Mouse (Mus musculus) kidney, postnatal 0 days (tissue): Measurements from ENCODE around the gene Gfi1. TPM values are rescaled to one million over a fixed set of nuclear protein-coding genes. Genes with fewer than 3 reads are reported as not detected.

Experiments used
- ATAC-seq: fragments of 200-750 bp; cut with Nextera tagmentation; replicated peaks from 2 replicates; pipeline ENCODE4 v1.8.0; 2017; ENCODE audit warnings: low read depth, moderate number of reproducible peaks, moderate TSS enrichment, moderate library complexity; ENCODE audit not compliant: low FRiP score
- DNase-seq: peaks from one replicate; pipeline ENCODE4 v3.0.0-alpha.2; 2016; ENCODE audit warnings: low spot score
- H3K27ac ChIP-seq: fragments of 300-500 bp; sonication (generic); 2 replicates; pipeline ENCODE4 v1.5.1; 2014; ENCODE audit warnings: mild to moderate bottlenecking
- H3K27me3 ChIP-seq: fragments of 300-500 bp; sonication (generic); 2 replicates; pipeline ENCODE4 v1.6.1; 2014; ENCODE audit warnings: low read length, mixed read lengths; ENCODE audit not compliant: insufficient read depth
- H3K36me3 ChIP-seq: fragments of 300-500 bp; sonication (generic); 2 replicates; pipeline ENCODE4 v1.6.1; 2014; ENCODE audit warnings: low read length, mixed read lengths; ENCODE audit not compliant: insufficient read depth
- H3K4me1 ChIP-seq: fragments of 300-500 bp; sonication (generic); replicated peaks from 2 replicates; pipeline ENCODE4 v1.6.1; 2014; ENCODE audit warnings: antibody characterized with exemption, low read length, mixed read lengths; ENCODE audit not compliant: insufficient read depth
- H3K4me2 ChIP-seq: fragments of 300-500 bp; sonication (generic); 2 replicates; pipeline ENCODE4 v1.6.1; 2014; ENCODE audit warnings: mild to moderate bottlenecking, low read length, moderate library complexity, mixed read lengths
- H3K4me3 ChIP-seq: fragments of 300-500 bp; sonication (generic); replicated peaks from 2 replicates; pipeline ENCODE4 v1.5.1; 2014; ENCODE audit warnings: low read depth, low read length
- H3K9ac ChIP-seq: fragments of 300-500 bp; sonication (generic); 2 replicates; pipeline ENCODE4 v1.6.1; 2014; ENCODE audit warnings: low read depth, low read length
- H3K9me3 ChIP-seq: fragments of 300-500 bp; sonication (generic); replicated peaks from 2 replicates; pipeline ENCODE4 v1.6.1; 2016; ENCODE audit warnings: low read length, inconsistent platforms, mixed read lengths
- CTCF ChIP-seq: IDR thresholded peaks from 2 replicates; pipeline ENCODE4 v1.5.1; 2016; ENCODE audit warnings: antibody characterized with exemption, low read depth, mild to moderate bottlenecking, moderate library complexity
- WGBS: fragments of 180-500 bp; shearing (Covaris S2); extraction: QIAGEN DNeasy Blood & Tissue Kit; methylation state at CpG from one replicate; pipeline ENCODE4 v1.1.7; 2014; 5-methylcytosine and 5-hydroxymethylcytosine counted together
- polyA plus RNA-seq: library from polyadenylated mRNA; unstranded; fragments of >200 nt; fragmentation: Nextera tagmentation; extraction: Ambion mirVana; gene quantifications from 2 replicates; pipeline ENCODE4 v1.2.1, GENCODE M21; 2015

The Gfi1 gene
- polyA plus RNA-seq, 1 experiment from 2014 or later = not detected

DNA sequence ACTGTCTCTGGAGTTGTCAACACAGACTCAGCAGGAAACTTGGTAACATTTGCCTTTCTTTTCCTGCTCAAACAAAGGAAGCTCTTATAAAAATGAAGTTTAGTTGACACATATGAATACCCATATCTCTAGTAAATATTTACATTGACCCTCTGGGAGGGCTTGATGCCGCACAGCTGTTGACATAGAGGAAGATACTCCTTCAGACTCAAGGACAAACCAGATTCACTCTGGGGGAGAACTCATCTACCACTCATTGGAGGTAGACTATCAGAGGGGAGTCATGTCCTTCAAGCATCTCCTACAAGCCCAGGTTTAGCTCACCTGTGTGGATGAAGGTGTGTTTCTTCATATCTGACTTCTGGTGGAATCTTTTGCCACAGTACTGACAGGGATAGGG, 6.0 kb downstream of the Gfi1 start:
- no peaks in the 10 kb centered on the region for H3K9me3 ChIP-seq
- no peak overlapping the region for H3K4me2 ChIP-seq
- TF ChIP-seq CTCF = no peak
- peaks cover 22% of the 10 kb centered on the region for H3K4me1 ChIP-seq
- peaks cover 73% of the 10 kb centered on the region for H3K27me3 ChIP-seq
- H3K27ac ChIP-seq = no peak overlapping the region
- no peaks in the 10 kb centered on the region for H3K36me3 ChIP-seq
- ATAC-seq (no peak), DNase-seq (peak; percentile 16)
- H3K4me3 ChIP-seq = no peak overlapping the region
- 8% methylated on average over 1 of the region's 1 CpGs for WGBS
- no peak overlapping the region for H3K9ac ChIP-seq

DNA sequence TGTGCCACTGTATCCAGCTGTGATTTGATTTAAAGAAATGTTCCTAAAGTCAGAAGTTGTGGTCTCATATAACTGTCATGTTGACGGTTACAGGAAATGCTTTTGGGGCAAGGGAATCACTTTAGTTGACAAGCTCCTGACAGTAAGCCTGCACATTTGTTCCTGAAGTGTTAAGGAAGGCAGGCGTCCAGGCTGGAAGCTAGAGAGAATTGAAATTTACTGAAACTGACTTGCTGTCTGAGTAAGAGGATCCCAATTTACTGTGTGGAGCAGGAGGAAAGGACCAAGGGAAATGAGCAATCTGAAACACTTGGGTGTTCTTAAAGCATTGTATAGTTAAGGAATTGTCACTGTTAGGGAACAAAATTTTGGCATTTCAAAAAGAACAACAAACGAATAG, 6.6 kb downstream of the Gfi1 start:
- Histone ChIP-seq H3K9ac (no peak overlapping the region), H3K36me3 (no peaks in the 10 kb centered on the region), H3K27ac (no peak overlapping the region), H3K4me1 (peaks cover 18% of the 10 kb centered on the region), H3K27me3 (peaks cover 73% of the 10 kb centered on the region), H3K9me3 (no peaks in the 10 kb centered on the region), H3K4me3 (no peak overlapping the region), H3K4me2 (no peak overlapping the region)
- ATAC-seq = no peak
- 14% methylated on average over 3 of the region's 3 CpGs for WGBS
- no peak for DNase-seq
- TF ChIP-seq CTCF = no peak

DNA sequence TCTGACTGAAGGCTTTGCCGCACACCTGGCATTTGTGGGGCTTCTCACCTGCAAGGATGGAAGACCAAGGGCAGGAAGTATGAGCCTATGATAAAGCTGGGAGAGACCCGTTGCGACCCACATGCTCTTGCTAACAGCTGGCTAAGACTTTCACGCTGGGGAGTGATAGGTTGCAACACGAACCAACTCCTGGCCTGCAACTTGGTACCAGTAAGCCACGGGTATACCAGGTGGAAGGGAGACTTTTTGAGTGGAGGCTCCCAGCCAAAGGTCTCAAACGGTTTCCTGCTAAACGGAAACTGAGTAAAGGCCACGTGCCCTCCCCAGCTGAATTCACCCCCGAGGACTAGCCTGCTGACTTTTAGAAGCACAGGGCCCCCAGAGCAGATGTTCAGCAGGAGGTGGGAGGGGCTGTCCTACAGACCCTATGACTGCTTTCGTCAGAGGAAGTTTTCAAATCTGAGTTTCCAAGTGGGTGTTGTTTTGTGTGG, 7.9 kb downstream of the Gfi1 start:
- DNase-seq (no peak), ATAC-seq (no peak)
- WGBS = 10% methylated on average over 11 of the region's 11 CpGs
- Histone ChIP-seq H3K27ac (no peak overlapping the region), H3K4me2 (no peak overlapping the region), H3K4me3 (no peak overlapping the region), H3K36me3 (no peaks in the 10 kb centered on the region), H3K9me3 (no peaks in the 10 kb centered on the region), H3K27me3 (peaks cover 61% of the 10 kb centered on the region), H3K9ac (no peak overlapping the region), H3K4me1 (peaks cover 9% of the 10 kb centered on the region)
- TF ChIP-seq CTCF = no peak

DNA sequence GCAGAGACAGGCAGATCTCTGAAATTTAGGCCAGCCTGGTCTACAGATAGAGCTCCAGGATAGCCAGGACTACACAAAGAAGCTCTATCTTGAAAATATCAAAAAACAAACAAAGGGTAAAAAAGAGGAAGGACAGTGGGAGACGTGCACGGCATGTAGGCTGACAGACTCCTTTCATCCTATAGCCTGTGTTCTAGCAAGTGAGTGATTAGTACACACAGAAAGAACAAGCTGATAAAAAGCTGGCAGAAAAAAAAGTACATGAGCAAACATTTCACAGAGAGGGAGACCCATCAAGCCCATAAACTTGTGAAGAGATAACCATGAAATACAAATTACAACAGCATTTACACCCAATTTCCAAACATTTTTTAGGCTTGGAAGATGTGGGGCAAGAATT, 14.1 kb downstream of the Gfi1 start:
- H3K9me3 ChIP-seq = no peaks in the 10 kb centered on the region
- no peak overlapping the region for H3K27ac ChIP-seq
- no peak for TF ChIP-seq CTCF
- H3K27me3 ChIP-seq = peaks cover 19% of the 10 kb centered on the region
- no peak overlapping the region for H3K4me3 ChIP-seq
- no peaks in the 10 kb centered on the region for H3K36me3 ChIP-seq
- 60% methylated on average over 2 of the region's 2 CpGs for WGBS
- ATAC-seq (no peak), DNase-seq (no peak)
- H3K4me1 ChIP-seq = no peaks in the 10 kb centered on the region
- H3K9ac ChIP-seq = no peak overlapping the region
- H3K4me2 ChIP-seq = no peak overlapping the region

DNA sequence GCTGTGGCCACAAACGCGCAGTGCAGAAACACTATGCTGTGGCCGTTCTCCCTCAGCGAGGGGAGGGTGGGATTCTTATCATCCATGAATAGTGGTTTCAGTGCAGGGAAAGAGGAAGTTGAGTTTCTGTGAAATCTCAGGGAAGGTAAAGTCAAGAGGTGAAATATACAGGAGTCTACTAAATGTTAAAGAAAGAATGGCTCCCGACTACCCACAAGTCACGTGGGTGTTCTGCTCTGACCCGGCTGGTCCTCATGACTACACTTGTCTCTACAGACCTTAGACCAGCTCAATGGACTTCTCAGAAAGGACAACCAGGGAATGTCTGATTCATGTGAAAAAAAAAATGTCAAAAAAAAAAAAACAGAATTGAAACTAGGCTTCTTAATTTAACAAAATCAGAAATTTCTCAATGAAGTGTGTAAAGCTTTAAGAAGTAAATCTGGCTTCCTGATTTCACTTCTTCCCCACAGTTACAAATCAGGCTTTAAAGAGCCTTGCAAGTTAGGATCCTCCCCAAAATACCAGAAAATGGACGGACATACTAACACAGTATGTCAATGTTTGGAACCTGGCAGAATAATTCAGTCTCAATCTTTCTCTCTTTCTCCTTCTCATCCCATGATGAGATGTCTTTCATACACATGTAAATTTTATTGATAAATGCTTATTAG, 17.6 kb downstream of the Gfi1 start:
- Histone ChIP-seq H3K4me1 (no peaks in the 10 kb centered on the region), H3K36me3 (no peaks in the 10 kb centered on the region), H3K4me2 (no peak overlapping the region), H3K9ac (no peak overlapping the region), H3K27me3 (peaks cover 4% of the 10 kb centered on the region), H3K4me3 (no peak overlapping the region), H3K27ac (no peak overlapping the region), H3K9me3 (no peaks in the 10 kb centered on the region)
- no peak for TF ChIP-seq CTCF
- WGBS = 84% methylated on average over 8 of the region's 8 CpGs
- ATAC-seq (no peak), DNase-seq (no peak)

DNA sequence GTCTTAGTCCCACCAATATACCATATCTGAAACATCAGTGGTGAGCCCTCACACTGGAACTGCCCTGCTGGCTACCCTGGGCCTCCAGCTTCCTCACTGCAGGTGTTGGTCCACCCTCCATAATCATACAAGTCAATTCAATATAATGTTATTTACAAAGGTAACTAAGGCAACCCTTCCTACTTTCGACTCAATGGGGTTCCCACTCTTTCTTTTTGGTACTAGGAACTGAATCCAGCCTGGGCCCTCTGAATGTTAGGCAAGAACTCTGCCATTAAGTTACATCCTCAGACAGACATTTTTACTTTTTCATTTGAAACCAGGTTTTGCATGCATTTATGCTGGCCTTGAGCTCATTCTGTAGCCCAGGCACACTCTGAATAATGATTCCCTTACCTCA, 19.6 kb downstream of the Gfi1 start:
- Histone ChIP-seq H3K4me2 (no peak overlapping the region), H3K4me3 (no peak overlapping the region), H3K9ac (no peak overlapping the region), H3K9me3 (no peaks in the 10 kb centered on the region), H3K4me1 (no peaks in the 10 kb centered on the region), H3K27me3 (peaks cover 2% of the 10 kb centered on the region), H3K36me3 (no peaks in the 10 kb centered on the region), H3K27ac (no peak overlapping the region)
- WGBS = 92% methylated on average over 1 of the region's 1 CpGs
- no peak for ATAC-seq
- DNase-seq = no peak
- TF ChIP-seq CTCF = no peak

DNA sequence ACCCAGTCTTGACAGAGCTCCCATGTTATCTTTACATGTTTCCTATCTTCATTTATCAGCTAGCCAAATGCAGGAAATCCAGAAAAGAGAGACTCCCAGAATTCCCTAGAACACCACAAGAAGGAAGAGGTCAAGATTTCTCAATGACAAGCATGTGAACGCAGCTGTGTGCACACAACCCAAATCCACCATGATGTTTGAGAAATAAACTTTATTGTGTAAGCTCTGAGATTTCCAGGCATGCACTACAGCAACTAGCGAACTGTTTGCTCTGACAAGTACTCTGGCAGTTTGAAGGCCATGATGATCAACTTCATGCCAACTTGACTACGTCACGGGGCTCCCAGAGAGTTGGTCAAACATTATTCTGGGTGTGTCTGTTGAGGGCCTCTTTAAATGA, 20.1 kb downstream of the Gfi1 start:
- Histone ChIP-seq H3K9ac (no peak overlapping the region), H3K36me3 (no peaks in the 10 kb centered on the region), H3K4me1 (no peaks in the 10 kb centered on the region), H3K27me3 (no peaks in the 10 kb centered on the region; the same call in 1 of the 2 replicates), H3K4me2 (no peak overlapping the region), H3K9me3 (no peaks in the 10 kb centered on the region), H3K27ac (no peak overlapping the region), H3K4me3 (no peak overlapping the region)
- DNase-seq (no peak), ATAC-seq (no peak)
- TF ChIP-seq CTCF = no peak
- WGBS = 90% methylated on average over 4 of the region's 4 CpGs
